Mouse (Mus musculus) liver, postnatal 0 days (tissue): ENCODE data around the gene Chst14. TPM values are rescaled to one million over a fixed set of nuclear protein-coding genes. Genes with fewer than 3 reads are reported as not detected.

ENCODE experiments used
- ATAC-seq: fragments of 200-750 bp; cut with Nextera tagmentation; 2 replicates; pipeline ENCODE4 v1.8.0; 2017; ENCODE audit warnings: mild to moderate bottlenecking, moderate library complexity
- DNase-seq: peaks from one replicate; pipeline ENCODE4 v3.0.0-alpha.2; 2016
- H3K27ac ChIP-seq: fragments of 300-500 bp; sonication (generic); 2 replicates; pipeline ENCODE4 v1.5.1; 2014; ENCODE audit warnings: antibody characterized with exemption, moderate library complexity, mild to moderate bottlenecking, low read depth
- H3K27me3 ChIP-seq: fragments of 300-500 bp; sonication (generic); 2 replicates; pipeline ENCODE4 v1.6.1; 2014; ENCODE audit warnings: low read length, control low read depth, mixed read lengths; ENCODE audit not compliant: insufficient read depth
- H3K36me3 ChIP-seq: fragments of 300-500 bp; sonication (generic); replicated peaks from 2 replicates; pipeline ENCODE4 v1.6.1; 2014; ENCODE audit warnings: mild to moderate bottlenecking, control low read depth, low read length, moderate library complexity, mixed read lengths; ENCODE audit not compliant: insufficient read depth
- H3K4me1 ChIP-seq: fragments of 300-500 bp; sonication (generic); 2 replicates; pipeline ENCODE4 v1.6.1; 2014; ENCODE audit warnings: antibody characterized with exemption, mild to moderate bottlenecking, control low read depth; ENCODE audit not compliant: insufficient read depth
- H3K4me2 ChIP-seq: fragments of 300-500 bp; sonication (generic); 2 replicates; pipeline ENCODE4 v1.6.1; 2014; ENCODE audit warnings: low read depth, mild to moderate bottlenecking, low read length, moderate library complexity, mixed read lengths
- H3K4me3 ChIP-seq: fragments of 300-500 bp; sonication (generic); 2 replicates; pipeline ENCODE4 v1.5.1; 2014; ENCODE audit warnings: low read depth, low read length
- H3K9ac ChIP-seq: fragments of 300-500 bp; sonication (generic); replicated peaks from 2 replicates; pipeline ENCODE4 v1.6.1; 2014; ENCODE audit warnings: mild to moderate bottlenecking, moderate library complexity
- H3K9me3 ChIP-seq: fragments of 300-500 bp; sonication (generic); 2 replicates; pipeline ENCODE4 v1.6.1; 2016; ENCODE audit warnings: mild to moderate bottlenecking, control low read depth, low read length, mixed read lengths
- CTCF ChIP-seq: sonication (generic); IDR thresholded peaks from 2 replicates; pipeline ENCODE4 v1.5.1; 2016; ENCODE audit warnings: antibody characterized with exemption, low read depth
- EP300 ChIP-seq: IDR thresholded peaks from 2 replicates; pipeline ENCODE4 v1.6.1; 2016; ENCODE audit warnings: antibody characterized with exemption, low read depth, mild to moderate bottlenecking
- WGBS: fragments of 180-500 bp; shearing (Covaris S2); extraction: QIAGEN DNeasy Blood & Tissue Kit; methylation state at CpG from one replicate; pipeline ENCODE4 v1.1.7; 2014; ENCODE audit not compliant: insufficient replicate concordance; 5-methylcytosine and 5-hydroxymethylcytosine counted together
- polyA plus RNA-seq: library from polyadenylated mRNA; unstranded; fragments of >200 nt; fragmentation: Nextera tagmentation; extraction: Ambion mirVana; gene quantifications from 2 replicates; pipeline ENCODE4 v1.2.1, GENCODE M21; 2015

The Chst14 gene
- polyA plus RNA-seq, 1 experiment from 2014 or later: 4.5 TPM

DNA sequence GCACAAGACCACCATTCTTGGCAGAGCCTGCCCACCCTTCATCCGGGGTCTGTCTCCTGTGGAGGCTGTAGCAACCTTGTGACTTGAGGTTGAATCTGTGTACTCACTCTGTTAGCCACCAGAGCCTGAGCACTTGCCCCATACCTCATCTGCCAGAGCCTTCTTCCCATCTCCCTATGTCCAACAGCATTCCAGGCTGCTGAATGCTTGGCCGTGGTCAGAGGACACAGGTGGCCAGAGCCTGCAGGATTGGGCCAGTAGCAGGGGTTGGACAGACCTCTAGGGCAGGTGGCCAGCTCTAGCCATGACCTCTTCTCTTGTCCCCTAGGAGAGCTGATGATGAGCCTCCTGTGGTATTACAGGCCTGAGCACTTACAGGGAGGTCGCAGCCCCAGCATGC, 5.9 kb upstream of the Chst14 start:
- no peak for ATAC-seq
- 73% methylated on average over 3 of the region's 3 CpGs for WGBS

DNA sequence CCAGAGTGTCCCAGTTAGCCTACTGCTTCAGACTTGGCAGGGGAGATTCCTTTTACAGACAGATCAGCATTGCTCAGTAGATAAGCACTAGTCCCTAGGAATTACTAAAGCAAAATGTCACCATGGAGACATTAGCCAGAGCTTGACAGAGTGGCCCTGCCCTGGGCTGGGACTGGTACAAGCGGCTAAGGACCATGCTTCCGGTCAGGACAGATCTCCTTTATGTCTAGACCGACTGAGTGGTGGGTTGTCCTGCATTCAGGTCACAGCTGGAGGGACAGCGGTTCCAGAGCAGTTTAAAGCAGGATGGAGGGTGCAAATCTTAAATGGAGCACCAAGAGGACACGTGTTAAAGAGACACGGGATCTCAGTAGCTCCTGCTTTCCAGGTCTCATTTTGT, 344 bp upstream of the Chst14 start:
- DNase-seq (no peak), ATAC-seq (peak; percentile 16; the same call in 1 of the 2 replicates)
- H3K4me2 ChIP-seq: peak overlapping the region; percentile 100
- H3K4me1 ChIP-seq: peaks cover 24% of the 10 kb centered on the region
- peaks cover 25% of the 10 kb centered on the region for H3K36me3 ChIP-seq
- 0 out of 2 replicates have a peak overlapping the region, but pooled peaks have one; percentile 18 for H3K27ac ChIP-seq
- H3K9ac ChIP-seq: peak overlapping the region; percentile 72
- 5% methylated on average over 6 of the region's 6 CpGs for WGBS
- no peaks in the 10 kb centered on the region for H3K9me3 ChIP-seq
- H3K4me3 ChIP-seq: peak overlapping the region; percentile 85
- TF ChIP-seq CTCF (no peak), EP300 (no peak)
- H3K27me3 ChIP-seq: no peaks in the 10 kb centered on the region

More for the DNA sequence above, 5.9 kb upstream of the Chst14 start:
- no peaks in the 10 kb centered on the region for H3K27me3 ChIP-seq
- H3K27ac ChIP-seq: no peak overlapping the region
- TF ChIP-seq CTCF: no peak
- TF ChIP-seq EP300: no peak
- no peak overlapping the region for H3K4me2 ChIP-seq
- no peak overlapping the region for H3K9ac ChIP-seq
- H3K36me3 ChIP-seq: peaks cover 53% of the 10 kb centered on the region
- no peak for DNase-seq
- no peak overlapping the region for H3K4me3 ChIP-seq
- no peaks in the 10 kb centered on the region for H3K9me3 ChIP-seq
- no peaks in the 10 kb centered on the region; the same call in 1 of the 2 replicates for H3K4me1 ChIP-seq

DNA sequence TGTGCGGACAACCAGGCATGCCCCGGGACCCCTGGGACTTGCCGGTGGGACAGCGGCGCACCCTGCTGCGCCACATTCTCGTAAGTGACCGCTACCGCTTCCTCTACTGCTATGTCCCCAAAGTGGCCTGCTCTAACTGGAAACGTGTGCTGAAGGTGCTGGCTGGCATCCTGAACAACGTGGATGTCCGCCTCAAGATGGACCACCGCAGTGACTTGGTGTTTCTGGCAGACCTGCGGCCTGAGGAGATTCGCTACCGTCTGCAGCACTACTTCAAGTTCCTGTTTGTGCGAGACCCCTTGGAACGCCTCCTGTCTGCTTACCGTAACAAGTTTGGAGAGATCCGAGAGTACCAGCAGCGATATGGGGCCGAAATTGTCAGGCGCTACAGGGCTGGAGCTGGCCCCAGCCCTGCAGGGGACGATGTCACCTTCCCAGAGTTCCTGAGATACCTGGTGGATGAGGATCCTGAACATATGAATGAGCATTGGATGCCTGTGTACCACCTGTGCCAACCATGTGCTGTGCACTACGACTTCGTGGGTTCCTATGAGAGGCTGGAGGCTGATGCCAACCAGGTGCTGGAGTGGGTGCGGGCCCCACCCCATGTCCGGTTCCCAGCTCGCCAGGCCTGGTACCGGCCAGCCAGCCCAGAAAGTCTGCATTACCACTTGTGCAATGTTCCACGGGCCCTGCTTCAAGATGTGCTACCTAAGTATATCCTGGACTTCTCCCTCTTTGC, 873 bp downstream of the Chst14 start:
- H3K9me3 ChIP-seq: no peaks in the 10 kb centered on the region
- no peak for ATAC-seq
- no peaks in the 10 kb centered on the region for H3K27me3 ChIP-seq
- WGBS: 29% methylated on average over 31 of the region's 31 CpGs
- no peak for DNase-seq
- peaks cover 24% of the 10 kb centered on the region for H3K4me1 ChIP-seq
- peaks cover 16% of the 10 kb centered on the region; the same call in 1 of the 2 replicates for H3K36me3 ChIP-seq
- peak overlapping the region; percentile 72 for H3K9ac ChIP-seq
- TF ChIP-seq CTCF: no peak
- no peak for TF ChIP-seq EP300
- H3K4me2 ChIP-seq: peak overlapping the region; percentile 100
- peak overlapping the region; percentile 49; the same call in 1 of the 2 replicates for H3K27ac ChIP-seq
- peak overlapping the region; percentile 85 for H3K4me3 ChIP-seq

DNA sequence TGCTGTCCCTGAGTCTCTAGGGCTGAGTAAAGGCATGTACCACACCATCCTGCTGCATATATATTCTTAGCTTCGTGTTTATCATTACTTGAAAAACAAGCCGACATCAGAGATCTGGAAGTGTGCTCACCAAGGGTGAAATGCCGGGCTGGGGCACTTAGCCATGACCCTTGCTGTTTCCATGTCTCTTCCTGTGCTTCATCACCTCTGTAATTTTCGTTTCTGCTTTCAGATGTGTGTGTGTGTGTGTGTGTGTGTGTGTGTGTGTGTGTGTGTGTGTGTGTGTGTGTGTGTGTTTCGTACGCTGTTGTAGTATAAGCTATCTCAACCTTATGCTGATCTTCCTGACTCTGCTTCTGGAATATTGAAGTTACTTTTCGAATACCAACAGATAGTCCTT, 15.0 kb downstream of the Chst14 start:
- WGBS: 62% methylated on average over 7 of the region's 7 CpGs
- peaks cover 3% of the 10 kb centered on the region; the same call in 1 of the 2 replicates for H3K4me1 ChIP-seq
- no peak for TF ChIP-seq CTCF

DNA sequence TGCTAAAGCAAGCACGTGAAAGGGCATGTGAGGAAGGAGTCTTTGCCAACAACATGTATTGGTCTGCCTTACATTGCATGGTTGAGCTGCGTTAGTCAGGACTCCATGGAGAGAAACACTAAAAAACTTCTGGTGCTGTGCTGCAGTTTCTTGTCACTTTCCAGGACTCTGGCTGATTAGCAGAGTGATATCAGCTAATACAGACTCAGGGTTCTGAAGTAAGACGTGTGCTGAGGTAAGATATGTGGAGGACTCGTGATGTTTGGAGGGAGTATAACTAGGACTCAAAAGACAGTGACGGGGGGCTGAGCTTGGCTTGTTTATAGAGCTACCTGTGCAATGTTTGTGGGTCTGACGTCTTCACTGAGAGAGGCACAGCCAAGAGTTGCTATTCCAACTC, 16.9 kb downstream of the Chst14 start:
- TF ChIP-seq CTCF (no peak), EP300 (no peak)
- Histone ChIP-seq H3K9me3 (no peaks in the 10 kb centered on the region), H3K4me1 (no peaks in the 10 kb centered on the region), H3K4me2 (no peak overlapping the region), H3K27me3 (no peaks in the 10 kb centered on the region), H3K27ac (no peak overlapping the region), H3K36me3 (no peaks in the 10 kb centered on the region), H3K4me3 (no peak overlapping the region), H3K9ac (no peak overlapping the region)
- ATAC-seq: no peak
- DNase-seq: no peak
- WGBS: 73% methylated on average over 6 of the region's 6 CpGs

More for the DNA sequence above, 15.0 kb downstream of the Chst14 start:
- Histone ChIP-seq H3K27ac (no peak overlapping the region), H3K4me2 (no peak overlapping the region), H3K36me3 (no peaks in the 10 kb centered on the region), H3K27me3 (no peaks in the 10 kb centered on the region), H3K9me3 (no peaks in the 10 kb centered on the region), H3K4me3 (no peak overlapping the region), H3K9ac (no peak overlapping the region)
- no peak for ATAC-seq
- DNase-seq: no peak

DNA sequence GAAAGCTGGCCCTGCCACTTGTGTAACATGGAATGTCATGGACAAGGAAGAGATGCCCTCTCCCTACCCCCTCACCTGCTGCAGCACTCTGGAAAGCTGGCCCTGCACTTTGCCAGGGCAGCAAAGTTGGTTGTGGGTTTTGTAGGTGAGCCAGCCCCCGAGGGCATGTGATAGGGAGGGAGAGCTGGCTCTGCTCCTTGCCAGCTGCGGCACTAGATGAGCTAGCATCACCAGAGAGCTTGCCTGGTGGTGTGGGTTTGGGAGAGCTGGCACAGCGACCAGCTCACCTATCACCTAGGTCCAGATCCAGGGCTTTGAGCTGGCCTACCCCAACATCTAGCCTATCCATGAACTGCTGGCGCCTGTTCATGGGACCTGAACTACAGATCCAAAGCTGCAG, 22.5 kb downstream of the Chst14 start:
- 66% methylated on average over 4 of the region's 4 CpGs for WGBS
- ATAC-seq: no peak

More for the DNA sequence above, 22.5 kb downstream of the Chst14 start:
- Histone ChIP-seq H3K9me3 (no peaks in the 10 kb centered on the region), H3K4me1 (no peaks in the 10 kb centered on the region; the same call in 1 of the 2 replicates), H3K27ac (no peak overlapping the region), H3K4me3 (no peak overlapping the region), H3K36me3 (no peaks in the 10 kb centered on the region), H3K4me2 (no peak overlapping the region), H3K9ac (no peak overlapping the region), H3K27me3 (no peaks in the 10 kb centered on the region)
- TF ChIP-seq CTCF: no peak
- TF ChIP-seq EP300: no peak
- DNase-seq: no peak
